Mouse (Mus musculus): Measurements from ENCODE around the gene Fgl2.

Fgl2 gene

GRCm38 (mm10) chr5:21395205-21395840 lies 22.9 kb downstream of the Fgl2 start:
- peak; percentile 30 for DNase-seq (ENCODE audit: low read depth, low spot score)
- no peaks in the 10 kb centered on the region for H3K27me3 ChIP-seq (ENCODE audit: control insufficient read depth, insufficient read depth, low read length, poor library complexity, severe bottlenecking)
- no peaks in the 10 kb centered on the region for H3K36me3 ChIP-seq (ENCODE audit: control insufficient read depth, insufficient read depth, low read length, poor library complexity, severe bottlenecking)

- Histone ChIP-seq H3K27me3 (ENCODE audit: control insufficient read depth, insufficient read depth, low read length, poor library complexity, severe bottlenecking) (no peaks in the 10 kb centered on the region), H3K36me3 (ENCODE audit: control insufficient read depth, insufficient read depth, low read length, poor library complexity, severe bottlenecking) (no peaks in the 10 kb centered on the region)
- DNase-seq (ENCODE audit: low read depth, low spot score) = peak; percentile 92
Measured at GRCm38 (mm10) chr5:21411261-21411666, 38.8 kb downstream of the Fgl2 start.

- Histone ChIP-seq H3K27me3 (ENCODE audit: control insufficient read depth, insufficient read depth, low read length, poor library complexity, severe bottlenecking) (no peaks in the 10 kb centered on the region), H3K36me3 (ENCODE audit: control insufficient read depth, insufficient read depth, low read length, poor library complexity, severe bottlenecking) (no peaks in the 10 kb centered on the region)
- peak; percentile 80 for DNase-seq (ENCODE audit: low read depth, low spot score)
Measured at GRCm38 (mm10) chr5:21412056-21412455, 39.6 kb downstream of the Fgl2 start.

DNA sequence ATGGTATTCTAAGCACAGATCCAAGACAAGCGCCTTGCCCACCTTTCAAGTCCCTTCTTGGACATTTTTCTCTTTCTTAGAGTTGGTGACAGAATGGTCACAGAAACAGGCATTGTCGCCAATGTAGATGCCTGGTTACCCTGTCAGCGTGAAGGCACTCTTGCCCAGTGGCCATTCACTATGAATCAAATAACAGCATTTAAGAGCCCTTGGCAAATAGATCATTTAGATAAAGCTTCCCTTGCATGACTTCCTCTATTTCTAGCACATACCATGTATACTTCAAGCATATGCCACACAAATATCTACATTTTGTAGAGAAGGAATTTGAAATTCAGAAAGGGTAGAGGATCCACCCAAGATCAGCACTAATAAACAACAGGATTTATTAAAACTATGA lies 40.9 kb downstream of the Fgl2 start:
- no peak for DNase-seq (ENCODE audit: low read depth, low spot score)

DNA sequence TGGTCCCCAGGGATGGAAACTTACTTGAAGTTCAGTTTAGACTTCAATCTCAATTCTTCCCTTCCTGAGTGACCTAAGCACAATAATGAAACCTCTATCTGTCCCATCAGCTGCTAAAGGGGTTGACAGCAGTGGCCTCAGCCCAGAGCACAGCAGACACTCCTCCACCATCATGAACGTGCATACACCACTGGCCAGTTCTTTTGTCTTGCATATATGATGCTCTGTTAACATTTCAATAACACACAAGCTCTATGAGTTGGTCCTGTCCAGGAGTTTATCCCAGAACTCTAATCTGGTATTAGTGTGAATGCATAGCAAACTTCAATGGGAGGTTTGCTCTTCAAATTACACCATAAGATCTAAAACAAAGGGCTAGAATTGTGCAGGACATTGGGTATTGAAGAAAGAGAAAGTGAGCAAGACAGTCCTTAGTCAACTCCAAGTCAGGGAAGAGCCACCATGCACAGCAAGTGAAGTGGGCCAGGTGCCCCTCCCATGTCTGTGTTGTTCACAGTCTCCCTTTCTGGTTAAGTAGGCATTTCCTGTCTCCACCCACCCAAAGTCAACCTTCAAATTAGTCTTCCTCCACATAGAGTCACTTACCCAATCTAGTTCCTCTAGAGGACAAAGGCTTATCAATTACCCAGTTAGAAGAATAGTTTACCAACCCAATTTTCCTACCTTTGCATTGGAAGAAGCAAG lies 41.8 kb downstream of the Fgl2 start:
- Histone ChIP-seq H3K36me3 (ENCODE audit: control insufficient read depth, insufficient read depth, low read length, poor library complexity, severe bottlenecking) (no peaks in the 10 kb centered on the region), H3K27me3 (ENCODE audit: control insufficient read depth, insufficient read depth, low read length, poor library complexity, severe bottlenecking) (no peaks in the 10 kb centered on the region)
- peak; percentile 45 for DNase-seq (ENCODE audit: low read depth, low spot score)

More for the DNA sequence above, 40.9 kb downstream of the Fgl2 start:
- Histone ChIP-seq H3K36me3 (ENCODE audit: control insufficient read depth, insufficient read depth, low read length, poor library complexity, severe bottlenecking) (no peaks in the 10 kb centered on the region), H3K27me3 (ENCODE audit: control insufficient read depth, insufficient read depth, low read length, poor library complexity, severe bottlenecking) (no peaks in the 10 kb centered on the region)

- H3K27me3 ChIP-seq (ENCODE audit: control insufficient read depth, insufficient read depth, low read length, poor library complexity, severe bottlenecking) = no peaks in the 10 kb centered on the region
- no peaks in the 10 kb centered on the region for H3K36me3 ChIP-seq (ENCODE audit: control insufficient read depth, insufficient read depth, low read length, poor library complexity, severe bottlenecking)
- no peak for DNase-seq (ENCODE audit: low read depth, low spot score)
Measured at GRCm38 (mm10) chr5:21418613-21419012, 46.2 kb downstream of the Fgl2 start.

DNA sequence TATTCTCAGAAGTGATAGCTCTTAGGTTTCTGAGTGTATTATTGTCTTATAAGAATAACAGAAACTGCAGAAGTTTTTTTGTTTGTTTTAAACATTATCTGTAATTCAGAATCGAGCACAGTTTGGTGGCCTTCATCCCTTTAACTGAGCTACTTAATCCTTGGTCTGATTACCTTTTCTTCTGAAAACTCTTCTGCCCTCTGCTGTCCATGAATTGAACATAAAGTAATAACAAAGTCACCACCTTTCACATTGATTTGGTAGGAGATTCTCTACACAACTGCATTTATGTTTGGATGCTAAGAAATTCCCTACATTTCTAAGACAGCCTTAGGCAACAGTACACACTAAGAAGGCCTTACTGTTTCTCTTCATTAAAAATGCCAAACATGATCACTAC lies 48.2 kb downstream of the Fgl2 start:
- H3K36me3 ChIP-seq (ENCODE audit: control insufficient read depth, insufficient read depth, low read length, poor library complexity, severe bottlenecking) = no peaks in the 10 kb centered on the region
- DNase-seq (ENCODE audit: low read depth, low spot score) = peak; percentile 80
- H3K27me3 ChIP-seq (ENCODE audit: control insufficient read depth, insufficient read depth, low read length, poor library complexity, severe bottlenecking) = no peaks in the 10 kb centered on the region

DNA sequence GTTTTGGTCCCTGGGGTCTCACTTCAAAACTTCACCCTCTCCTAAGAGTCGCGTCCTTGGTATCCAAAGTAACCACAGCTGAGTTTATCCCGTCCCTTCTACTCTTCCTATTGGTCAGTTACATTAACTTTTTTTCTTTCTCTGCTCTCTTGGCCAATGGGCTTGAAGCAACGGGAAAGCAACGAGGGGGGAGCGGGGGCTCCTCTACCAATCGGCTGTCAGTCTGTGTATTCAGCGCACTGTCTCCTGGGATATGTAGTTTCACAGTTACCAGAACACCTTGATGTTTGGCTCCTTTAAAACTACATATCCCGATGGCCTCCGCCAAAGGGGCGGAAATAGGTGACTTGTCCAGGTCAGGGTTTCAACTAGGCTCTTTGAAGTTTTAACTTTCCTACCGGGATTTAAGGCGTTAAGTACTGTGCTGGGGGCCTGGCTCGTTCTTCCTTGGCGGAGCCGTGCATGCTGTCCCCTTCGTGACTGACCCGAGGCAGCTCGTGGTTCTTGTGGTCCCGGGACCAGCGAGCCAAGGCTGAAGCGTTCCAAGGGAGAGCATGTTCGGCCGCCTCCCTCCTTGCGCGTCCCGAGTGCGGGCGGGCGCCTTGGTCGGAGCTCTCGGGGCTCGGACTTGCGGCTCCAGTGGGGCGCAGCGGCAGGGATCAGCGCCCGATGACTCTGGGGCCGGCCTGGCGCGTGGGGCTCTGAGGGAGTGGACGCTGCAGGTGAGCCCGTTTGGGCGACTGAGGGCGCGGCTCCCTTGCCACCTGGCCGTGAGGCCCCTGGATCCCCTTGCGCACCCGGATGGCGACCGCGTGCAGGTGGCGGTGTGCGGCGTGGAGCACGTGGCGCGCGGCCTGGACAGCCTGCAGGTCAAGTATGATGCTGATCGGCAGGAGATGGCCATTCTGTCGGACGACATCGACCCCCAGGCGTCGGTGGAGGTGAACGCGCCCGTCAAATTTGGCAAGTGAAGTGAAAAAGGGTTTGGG lies 52.5 kb downstream of the Fgl2 start, which contains the start of the genes Ccdc146 and Fam185a:
Gene Ccdc146, minus strand, starts transcription at position 64 of the 989 bp plus-strand sequence.
Gene Fam185a, plus strand, starts transcription at position 345 of the 989 bp plus-strand sequence.
- Histone ChIP-seq H3K27me3 (ENCODE audit: control insufficient read depth, insufficient read depth, low read length, poor library complexity, severe bottlenecking) (no peaks in the 10 kb centered on the region), H3K36me3 (ENCODE audit: control insufficient read depth, insufficient read depth, low read length, poor library complexity, severe bottlenecking) (no peaks in the 10 kb centered on the region)
- DNase-seq (ENCODE audit: low read depth, low spot score) = peak; percentile 97

GRCm38 (mm10) chr5:21426666-21427065 lies 54.2 kb downstream of the Fgl2 start:
- Histone ChIP-seq H3K36me3 (ENCODE audit: control insufficient read depth, insufficient read depth, low read length, poor library complexity, severe bottlenecking) (no peaks in the 10 kb centered on the region), H3K27me3 (ENCODE audit: control insufficient read depth, insufficient read depth, low read length, poor library complexity, severe bottlenecking) (no peaks in the 10 kb centered on the region)
- DNase-seq (ENCODE audit: low read depth, low spot score) = peak; percentile 55
